Mouse (Mus musculus): ENCODE measurements at regions not wholly inside any gene's neighbourhood (a gene's known extent, or its start where the extent isn't known, plus 50 kb on each side); places are given as distances from the start of the nearest gene placed in this dataset.

GRCm38 (mm10) chr15:63466916-63467315 lies 378.1 kb downstream of the Gsdmc2 start:
- H3K27ac ChIP-seq (ENCODE audit: insufficient read depth, low read length): no peak overlapping the region
- H3K36me3 ChIP-seq (ENCODE audit: control insufficient read depth, insufficient read depth, low read length, poor library complexity, severe bottlenecking): no peaks in the 10 kb centered on the region
- H3K27me3 ChIP-seq (ENCODE audit: control insufficient read depth, insufficient read depth, low read length, poor library complexity, severe bottlenecking): no peaks in the 10 kb centered on the region
- H3K4me3 ChIP-seq (ENCODE audit: low read depth, low read length): no peak overlapping the region
- no peaks in the 10 kb centered on the region for H3K9me3 ChIP-seq (replicated peaks; ENCODE audit: control insufficient read depth, insufficient read depth, low read length, poor library complexity, severe bottlenecking)
- TF ChIP-seq CTCF (IDR thresholded peaks at IDR 0.05; ENCODE audit: low read depth, low read length) (no peak), EP300 (IDR thresholded peaks at IDR 0.05; ENCODE audit: insufficient read depth, low read depth, low read length) (no peak), POLR2A (IDR thresholded peaks at IDR 0.05; ENCODE audit: insufficient read depth, low read length) (no peak)
- no peak overlapping the region for H3K9ac ChIP-seq (ENCODE audit: low read depth, poor library complexity, severe bottlenecking)
- no peaks in the 10 kb centered on the region for H3K4me1 ChIP-seq (ENCODE audit: control insufficient read depth, insufficient read depth, low read length)

- no peak for TF ChIP-seq CTCF (IDR thresholded peaks at IDR 0.05; ENCODE audit: low read depth, low read length)
- TF ChIP-seq EP300 (IDR thresholded peaks at IDR 0.05; ENCODE audit: insufficient read depth, low read depth, low read length): no peak
- TF ChIP-seq POLR2A (IDR thresholded peaks at IDR 0.05; ENCODE audit: insufficient read depth, low read length): no peak
- no peak overlapping the region for H3K9ac ChIP-seq (ENCODE audit: low read depth, poor library complexity, severe bottlenecking)
- no peak overlapping the region for H3K4me3 ChIP-seq (ENCODE audit: low read depth, low read length)
- no peaks in the 10 kb centered on the region for H3K4me1 ChIP-seq (ENCODE audit: control insufficient read depth, insufficient read depth, low read length)
- H3K36me3 ChIP-seq (ENCODE audit: control insufficient read depth, insufficient read depth, low read length, poor library complexity, severe bottlenecking): no peaks in the 10 kb centered on the region
- H3K9me3 ChIP-seq (replicated peaks; ENCODE audit: control insufficient read depth, insufficient read depth, low read length, poor library complexity, severe bottlenecking): no peaks in the 10 kb centered on the region
- H3K27me3 ChIP-seq (ENCODE audit: control insufficient read depth, insufficient read depth, low read length, poor library complexity, severe bottlenecking): no peaks in the 10 kb centered on the region
- H3K27ac ChIP-seq (ENCODE audit: insufficient read depth, low read length): no peak overlapping the region
Measured at GRCm38 (mm10) chr15:63452529-63452928, 392.4 kb downstream of the Gsdmc2 start.

- H3K27ac ChIP-seq (ENCODE audit: insufficient read depth, low read length): no peak overlapping the region
- H3K9me3 ChIP-seq (replicated peaks; ENCODE audit: control insufficient read depth, insufficient read depth, low read length, poor library complexity, severe bottlenecking): peaks cover 5% of the 10 kb centered on the region; the same call in 1 of the 2 replicates
- no peak overlapping the region for H3K9ac ChIP-seq (ENCODE audit: low read depth, poor library complexity, severe bottlenecking)
- no peaks in the 10 kb centered on the region for H3K36me3 ChIP-seq (ENCODE audit: control insufficient read depth, insufficient read depth, low read length, poor library complexity, severe bottlenecking)
- TF ChIP-seq POLR2A (IDR thresholded peaks at IDR 0.05; ENCODE audit: insufficient read depth, low read length): no peak
- no peaks in the 10 kb centered on the region for H3K27me3 ChIP-seq (ENCODE audit: control insufficient read depth, insufficient read depth, low read length, poor library complexity, severe bottlenecking)
- H3K4me3 ChIP-seq (ENCODE audit: low read depth, low read length): no peak overlapping the region
- H3K4me1 ChIP-seq (ENCODE audit: control insufficient read depth, insufficient read depth, low read length): no peaks in the 10 kb centered on the region
Measured at GRCm38 (mm10) chr15:63446288-63446687, 398.7 kb downstream of the Gsdmc2 start.

- no peak overlapping the region for H3K9ac ChIP-seq (ENCODE audit: low read depth, poor library complexity, severe bottlenecking)
- H3K4me3 ChIP-seq (ENCODE audit: low read depth, low read length): no peak overlapping the region
- no peaks in the 10 kb centered on the region for H3K36me3 ChIP-seq (ENCODE audit: control insufficient read depth, insufficient read depth, low read length, poor library complexity, severe bottlenecking)
- H3K27ac ChIP-seq (ENCODE audit: insufficient read depth, low read length): no peak overlapping the region
- peaks cover 5% of the 10 kb centered on the region; the same call in 1 of the 2 replicates for H3K9me3 ChIP-seq (replicated peaks; ENCODE audit: control insufficient read depth, insufficient read depth, low read length, poor library complexity, severe bottlenecking)
- no peaks in the 10 kb centered on the region for H3K27me3 ChIP-seq (ENCODE audit: control insufficient read depth, insufficient read depth, low read length, poor library complexity, severe bottlenecking)
- no peaks in the 10 kb centered on the region for H3K4me1 ChIP-seq (ENCODE audit: control insufficient read depth, insufficient read depth, low read length)
- no peak for TF ChIP-seq CTCF (IDR thresholded peaks at IDR 0.05; ENCODE audit: low read depth, low read length)
- TF ChIP-seq EP300 (IDR thresholded peaks at IDR 0.05; ENCODE audit: insufficient read depth, low read depth, low read length): no peak
- TF ChIP-seq POLR2A (IDR thresholded peaks at IDR 0.05; ENCODE audit: insufficient read depth, low read length): no peak
Measured at GRCm38 (mm10) chr15:63445016-63445415, 400.0 kb downstream of the Gsdmc2 start.

- Histone ChIP-seq H3K36me3 (ENCODE audit: control insufficient read depth, insufficient read depth, low read length, poor library complexity, severe bottlenecking) (no peaks in the 10 kb centered on the region), H3K4me3 (ENCODE audit: low read depth, low read length) (no peak overlapping the region), H3K9me3 (replicated peaks; ENCODE audit: control insufficient read depth, insufficient read depth, low read length, poor library complexity, severe bottlenecking) (peaks cover 5% of the 10 kb centered on the region; the same call in 1 of the 2 replicates), H3K4me1 (ENCODE audit: control insufficient read depth, insufficient read depth, low read length) (no peaks in the 10 kb centered on the region), H3K27ac (ENCODE audit: insufficient read depth, low read length) (no peak overlapping the region), H3K9ac (ENCODE audit: low read depth, poor library complexity, severe bottlenecking) (no peak overlapping the region), H3K27me3 (ENCODE audit: control insufficient read depth, insufficient read depth, low read length, poor library complexity, severe bottlenecking) (peaks cover 2% of the 10 kb centered on the region; the same call in 1 of the 2 replicates)
- no peak for TF ChIP-seq POLR2A (IDR thresholded peaks at IDR 0.05; ENCODE audit: insufficient read depth, low read length)
Measured at GRCm38 (mm10) chr15:63442146-63442780, 402.7 kb downstream of the Gsdmc2 start.

GRCm38 (mm10) chr15:63412649-63413048 lies 432.3 kb downstream of the Gsdmc2 start:
- H3K4me3 ChIP-seq (ENCODE audit: low read depth, low read length): no peak overlapping the region
- TF ChIP-seq CTCF (IDR thresholded peaks at IDR 0.05; ENCODE audit: low read depth, low read length) (no peak), POLR2A (IDR thresholded peaks at IDR 0.05; ENCODE audit: insufficient read depth, low read length) (no peak)
- no peaks in the 10 kb centered on the region for H3K9me3 ChIP-seq (replicated peaks; ENCODE audit: control insufficient read depth, insufficient read depth, low read length, poor library complexity, severe bottlenecking)
- H3K9ac ChIP-seq (ENCODE audit: low read depth, poor library complexity, severe bottlenecking): no peak overlapping the region
- H3K4me1 ChIP-seq (ENCODE audit: control insufficient read depth, insufficient read depth, low read length): no peaks in the 10 kb centered on the region
- no peaks in the 10 kb centered on the region for H3K36me3 ChIP-seq (ENCODE audit: control insufficient read depth, insufficient read depth, low read length, poor library complexity, severe bottlenecking)
- H3K27ac ChIP-seq (ENCODE audit: insufficient read depth, low read length): no peak overlapping the region
- no peaks in the 10 kb centered on the region for H3K27me3 ChIP-seq (ENCODE audit: control insufficient read depth, insufficient read depth, low read length, poor library complexity, severe bottlenecking)
